Comparison of ENCODE assay signal across 22 mouse cellular contexts in the genomic region with DNA sequence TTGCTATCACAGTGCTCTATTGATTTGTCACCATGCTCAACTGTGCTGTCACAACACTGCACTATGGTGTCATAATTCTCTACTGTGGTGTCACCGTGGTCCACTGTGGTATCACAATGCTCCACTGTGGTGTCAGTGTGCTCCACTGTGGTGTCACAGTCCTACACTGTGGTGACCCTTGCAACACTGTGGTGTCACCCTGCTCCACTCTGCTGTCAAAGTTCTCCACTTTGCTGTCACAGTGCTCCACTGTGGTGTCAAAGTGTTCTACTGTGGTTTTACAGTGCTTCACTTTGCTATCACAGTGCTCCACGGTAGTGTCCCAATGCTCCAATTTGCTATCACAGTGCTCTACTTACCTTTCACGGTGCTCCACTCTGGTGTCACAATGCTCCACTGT.
DNase-seq lines count a peak whose midpoint lies in the region; ATAC-seq and TF ChIP-seq lines count a peak whose summit lies in the region.
"Had no signal": no experiment of that assay in that cellular context is flagged by ENCODE, and none has a peak within 500 bp of the region (broad histone marks: within the 10 kb centered on the region; RNA-seq: fewer than 3 reads in every experiment).

No protein-coding gene starts in this region.

- H3K4me2 ChIP-seq in intestine, embryonic 14.5 days (ENCODE audit: low read length) = no peak overlapping the region
- H3K4me2 ChIP-seq in intestine, postnatal 0 days (replicated peaks; ENCODE audit: low read depth) = no peak overlapping the region
- H3K4me2 ChIP-seq in midbrain, embryonic 11.5 days = no peak overlapping the region
- H3K4me2 ChIP-seq: embryonic facial prominence, embryonic 13.5 days; forebrain, embryonic 12.5 days; heart, embryonic 15.5 days; hindbrain, embryonic 14.5 days had no signal

- no peak overlapping the region for H3K4me3 ChIP-seq in intestine, embryonic 14.5 days (ENCODE audit: low read depth, low read length)
- H3K4me3 ChIP-seq in intestine, postnatal 0 days (ENCODE audit: low read depth, low read length) = no peak overlapping the region
- H3K4me3 ChIP-seq in midbrain, embryonic 11.5 days (ENCODE audit: low read depth, low read length) = no peak overlapping the region
- no peak overlapping the region for H3K4me3 ChIP-seq in midbrain, embryonic 10.5 days
- H3K4me3 ChIP-seq: embryonic facial prominence, embryonic 13.5 days; forebrain, embryonic 12.5 days; heart, embryonic 15.5 days; hindbrain, embryonic 10.5 days had no signal

- TF ChIP-seq CTCF in intestine, postnatal 0 days (IDR thresholded peaks at IDR 0.05; ENCODE audit: low read depth) = no peak

- H3K4me1 ChIP-seq in intestine, embryonic 14.5 days (replicated peaks; ENCODE audit: control insufficient read depth, insufficient read depth, low read length) = no peaks in the 10 kb centered on the region
- no peaks in the 10 kb centered on the region for H3K4me1 ChIP-seq in intestine, postnatal 0 days (replicated peaks; ENCODE audit: control insufficient read depth, insufficient read depth, low read length)
- H3K4me1 ChIP-seq in midbrain, embryonic 11.5 days (ENCODE audit: control insufficient read depth, insufficient read depth, low read length) = no peaks in the 10 kb centered on the region
- no peaks in the 10 kb centered on the region for H3K4me1 ChIP-seq in midbrain, embryonic 10.5 days
- H3K4me1 ChIP-seq: embryonic facial prominence, embryonic 13.5 days; forebrain, embryonic 12.5 days; heart, embryonic 15.5 days; hindbrain, embryonic 10.5 days had no signal

- H3K36me3 ChIP-seq in intestine, embryonic 14.5 days (ENCODE audit: control insufficient read depth, insufficient read depth, low read length) = no peaks in the 10 kb centered on the region
- no peaks in the 10 kb centered on the region for H3K36me3 ChIP-seq in intestine, postnatal 0 days (ENCODE audit: control insufficient read depth, insufficient read depth)
- no peaks in the 10 kb centered on the region for H3K36me3 ChIP-seq in midbrain, embryonic 11.5 days (ENCODE audit: control insufficient read depth, insufficient read depth, low read length)
- no peaks in the 10 kb centered on the region for H3K36me3 ChIP-seq in midbrain, embryonic 10.5 days
- H3K36me3 ChIP-seq: embryonic facial prominence, embryonic 13.5 days; forebrain, embryonic 12.5 days; heart, embryonic 15.5 days; hindbrain, embryonic 10.5 days had no signal

- DNase-seq in intestine, embryonic 14.5 days (ENCODE audit: low spot score) = peak; percentile 44
- peak; percentile 78 for DNase-seq in midbrain, embryonic 11.5 days (ENCODE audit: low spot score, missing footprints)
- DNase-seq in midbrain, embryonic 10.5 days (ENCODE audit: low spot score) = no peak
- DNase-seq in thymus, postnatal 14 days = peak; percentile 2
- no peak for DNase-seq in thymus, postnatal 4 days
- DNase-seq: adrenal gland, postnatal 14 days; cerebellum, adult 11-12 months; cerebellum, adult 9-10 months; cerebellum, postnatal 36 days; gastrocnemius, postnatal 10 days; heart, postnatal 14 days had no signal

- H3K9me3 ChIP-seq in intestine, embryonic 14.5 days (ENCODE audit: control insufficient read depth, low read length) = no peaks in the 10 kb centered on the region
- H3K9me3 ChIP-seq in intestine, postnatal 0 days (ENCODE audit: control insufficient read depth) = no peaks in the 10 kb centered on the region
- no peaks in the 10 kb centered on the region for H3K9me3 ChIP-seq in midbrain, embryonic 11.5 days (ENCODE audit: control insufficient read depth, low read length)
- H3K9me3 ChIP-seq in midbrain, embryonic 10.5 days (replicated peaks) = no peaks in the 10 kb centered on the region
- H3K9me3 ChIP-seq: embryonic facial prominence, embryonic 13.5 days; forebrain, embryonic 12.5 days; heart, embryonic 15.5 days; hindbrain, embryonic 10.5 days had no signal

- H3K27me3 ChIP-seq in intestine, embryonic 14.5 days (replicated peaks; ENCODE audit: control insufficient read depth, insufficient read depth, low read length) = no peaks in the 10 kb centered on the region
- no peaks in the 10 kb centered on the region for H3K27me3 ChIP-seq in intestine, postnatal 0 days (replicated peaks; ENCODE audit: control insufficient read depth, insufficient read depth, low read length)
- no peaks in the 10 kb centered on the region for H3K27me3 ChIP-seq in midbrain, embryonic 11.5 days (ENCODE audit: control insufficient read depth, insufficient read depth, low read length)
- no peaks in the 10 kb centered on the region for H3K27me3 ChIP-seq in midbrain, embryonic 10.5 days (ENCODE audit: low read depth, poor library complexity, severe bottlenecking)
- H3K27me3 ChIP-seq: CH12.LX; embryonic facial prominence, embryonic 13.5 days; forebrain, embryonic 12.5 days; heart, embryonic 15.5 days; Patski had no signal

- H3K9ac ChIP-seq in intestine, embryonic 14.5 days (ENCODE audit: low read length) = no peak overlapping the region
- H3K9ac ChIP-seq in intestine, postnatal 0 days (ENCODE audit: low read depth, low read length) = no peak overlapping the region
- H3K9ac ChIP-seq in midbrain, embryonic 11.5 days (ENCODE audit: low read length) = no peak overlapping the region
- H3K9ac ChIP-seq: embryonic facial prominence, embryonic 13.5 days; forebrain, embryonic 12.5 days; heart, embryonic 15.5 days; hindbrain, embryonic 14.5 days had no signal

- no peak overlapping the region for H3K27ac ChIP-seq in intestine, embryonic 14.5 days (ENCODE audit: low read depth)
- H3K27ac ChIP-seq in intestine, postnatal 0 days (ENCODE audit: low read depth, low read length) = no peak overlapping the region
- no peak overlapping the region for H3K27ac ChIP-seq in midbrain, embryonic 11.5 days (ENCODE audit: low read depth, low read length)
- no peak overlapping the region for H3K27ac ChIP-seq in midbrain, embryonic 10.5 days (replicated peaks)
- H3K27ac ChIP-seq: embryonic facial prominence, embryonic 13.5 days; forebrain, embryonic 12.5 days; heart, embryonic 15.5 days; hindbrain, embryonic 10.5 days; hindbrain, embryonic 14.5 days had no signal

- ATAC-seq in intestine, embryonic 14.5 days (replicated peaks; ENCODE audit: low FRiP score, low TSS enrichment, low read depth) = no peak
- ATAC-seq in intestine, postnatal 0 days = no peak
- ATAC-seq in midbrain, embryonic 11.5 days (ENCODE audit: low FRiP score) = no peak
- ATAC-seq in monocyte, adult 5-6 weeks (replicated peaks; ENCODE audit: insufficient number of reproducible peaks, low FRiP score, low TSS enrichment, poor library complexity, severe bottlenecking) = no peak
- ATAC-seq: activated CD4-positive, CD25-positive, alpha-beta regulatory T cell, adult 4 months; forebrain, embryonic 16.5 days; Patski had no signal

- WGBS in intestine, embryonic 14.5 days = 82% methylated on average over 3 of the region's 3 CpGs
- 82% methylated on average over 3 of the region's 3 CpGs for WGBS in intestine, postnatal 0 days
- 85% methylated on average over 3 of the region's 3 CpGs for WGBS in midbrain, embryonic 11.5 days
- WGBS in midbrain, embryonic 10.5 days = 92% methylated on average over 3 of the region's 3 CpGs

Comparison
In these comparisons a context has a peak if more than half of its experiments do, and no peak if none do; other contexts are left out.
1. DNase-seq: peak in intestine, embryonic 14.5 days (single experiment), midbrain, embryonic 11.5 days (single experiment) and thymus, postnatal 14 days (single experiment); none in midbrain, embryonic 10.5 days (single experiment) and thymus, postnatal 4 days (single experiment).